Comparison of ENCODE assay signal across 7 mouse cellular contexts in the genomic region with DNA sequence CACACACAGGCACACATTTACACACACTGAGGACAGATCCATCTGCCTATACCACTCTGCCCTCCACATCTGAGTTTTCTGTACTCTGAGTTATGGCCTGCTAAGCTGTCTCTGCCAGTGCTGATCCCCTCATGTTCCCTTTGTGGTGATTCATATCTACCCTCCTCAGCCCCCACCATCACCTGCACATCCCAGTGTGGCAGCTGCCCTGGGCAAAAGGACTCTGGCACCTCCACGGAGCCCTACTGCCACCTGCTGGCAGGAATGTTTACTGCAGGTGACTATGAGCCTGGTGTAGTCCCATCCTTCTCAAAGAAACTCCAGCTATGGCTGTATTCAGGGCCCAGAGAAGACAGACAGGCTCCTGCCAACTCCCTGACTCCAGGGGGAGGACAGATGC. TPM values are rescaled to one million over a fixed set of nuclear protein-coding genes. Genes with fewer than 3 reads are reported as not detected.
DNase-seq lines count a peak whose midpoint lies in the region; ATAC-seq and TF ChIP-seq lines count a peak whose summit lies in the region.

No protein-coding gene starts in this region.

- no peak overlapping the region for H3K4me3 ChIP-seq in intestine, postnatal 0 days (ENCODE audit: low read depth, low read length)
- H3K4me3 ChIP-seq in midbrain, embryonic 15.5 days = no peak overlapping the region

- TF ChIP-seq CTCF in intestine, postnatal 0 days (IDR thresholded peaks at IDR 0.05; ENCODE audit: low read depth) = peak; percentile 97

- H3K4me1 ChIP-seq in intestine, postnatal 0 days (replicated peaks; ENCODE audit: control insufficient read depth, insufficient read depth, low read length) = 0 out of 2 replicates have a peak, but pooled peaks cover 2% of the 10 kb centered on the region
- H3K4me1 ChIP-seq in midbrain, embryonic 15.5 days = peaks cover 10% of the 10 kb centered on the region; the same call in 1 of the 2 replicates

- H3K4me2 ChIP-seq in intestine, postnatal 0 days (replicated peaks; ENCODE audit: low read depth) = no peak overlapping the region
- H3K4me2 ChIP-seq in midbrain, embryonic 15.5 days = no peak overlapping the region

- H3K9ac ChIP-seq in intestine, postnatal 0 days (ENCODE audit: low read depth, low read length) = no peak overlapping the region
- H3K9ac ChIP-seq in midbrain, embryonic 15.5 days = no peak overlapping the region

- no peak overlapping the region for H3K27ac ChIP-seq in intestine, postnatal 0 days (ENCODE audit: low read depth, low read length)
- no peak overlapping the region for H3K27ac ChIP-seq in midbrain, embryonic 15.5 days

- ATAC-seq in intestine, postnatal 0 days = peak; percentile 65
- peak; percentile 48 for ATAC-seq in midbrain, embryonic 15.5 days (replicated peaks)

- WGBS in intestine, postnatal 0 days = 6% methylated on average over 1 of the region's 1 CpGs
- 0% methylated on average over 1 of the region's 1 CpGs for WGBS in midbrain, embryonic 15.5 days

- intact Hi-C loops in gastrocnemius, postnatal 36 days (cut with DNase I) = no loop called here
- intact Hi-C loops in left cerebral cortex, postnatal 36 days (cut with DNase I) = loop anchor here (5.0 to 10.0 kb wide), 2 partner anchors 438 to 845 kb away; no protein-coding TSS in a partner anchor

- no peaks in the 10 kb centered on the region for H3K9me3 ChIP-seq in intestine, postnatal 0 days (ENCODE audit: control insufficient read depth)
- no peaks in the 10 kb centered on the region for H3K9me3 ChIP-seq in midbrain, embryonic 15.5 days

- H3K27me3 ChIP-seq in intestine, postnatal 0 days (replicated peaks; ENCODE audit: control insufficient read depth, insufficient read depth, low read length) = no peaks in the 10 kb centered on the region
- H3K27me3 ChIP-seq in midbrain, embryonic 15.5 days (replicated peaks) = no peaks in the 10 kb centered on the region

- DNase-seq in adrenal gland, adult 8-10 months = peak; percentile 62
- peak; percentile 71 for DNase-seq in embryo, embryonic 11.5 days (ENCODE audit: low read depth, low spot score)
- DNase-seq in gastrocnemius, postnatal 36 days = peak; percentile 76 to 85
- peak; percentile 86 to 90 for DNase-seq in left cerebral cortex, postnatal 36 days (ENCODE audit: low spot score in 2 of 2)
- peak; percentile 35 to 81 for DNase-seq in spleen, adult 18-20 months

- no peaks in the 10 kb centered on the region; the same call in 1 of the 2 replicates for H3K36me3 ChIP-seq in intestine, postnatal 0 days (ENCODE audit: control insufficient read depth, insufficient read depth)
- no peaks in the 10 kb centered on the region for H3K36me3 ChIP-seq in midbrain, embryonic 15.5 days (replicated peaks)

RNA-seq across cellular contexts. Expression of a gene that starts 7.1 kb away (rescaled TPM):
- 10 to 100 TPM in 1 of 4 experiments, 1 to 10 TPM in 3; 5.8 to 11.6 (median 8.2) TPM for total RNA-seq in adrenal gland, adult 8-10 months (2022)
- 1 to 10 TPM; 1.3 TPM for total RNA-seq in gastrocnemius, postnatal 36 days (2021)
- 1.2 and 1.3 TPM in 2 replicates for polyA plus RNA-seq in intestine, postnatal 0 days (2015; fragmentation: Nextera tagmentation; extraction: Ambion mirVana)
- 10 to 100 TPM; 14.7 to 21.2 TPM for total RNA-seq in left cerebral cortex, postnatal 36 days (2021)
- polyA plus RNA-seq in midbrain, embryonic 15.5 days (2015; fragmentation: Nextera tagmentation; extraction: Ambion mirVana) = 5.2 and 5.3 TPM in 2 replicates

RNA-seq across cellular contexts. Expression of a gene that starts 41.5 kb away (rescaled TPM):
- 1 to 10 TPM in 2 of 4 experiments, under 1 TPM in 2; 0.67 to 1.3 (median 0.98) TPM for total RNA-seq in adrenal gland, adult 8-10 months (2022)
- not detected for total RNA-seq in gastrocnemius, postnatal 36 days (2021)
- 16.5 and 19.2 TPM in 2 replicates for polyA plus RNA-seq in intestine, postnatal 0 days (2015; fragmentation: Nextera tagmentation; extraction: Ambion mirVana)
- 1 to 10 TPM in 1 of 2 experiments, under 1 TPM in 1; 0.72 to 1.1 TPM for total RNA-seq in left cerebral cortex, postnatal 36 days (2021)
- polyA plus RNA-seq in midbrain, embryonic 15.5 days (2015; fragmentation: Nextera tagmentation; extraction: Ambion mirVana) = 1.8 and 2.9 TPM in 2 replicates

RNA-seq across cellular contexts. Expression of a gene that starts 58.5 kb away (rescaled TPM):
- total RNA-seq in adrenal gland, adult 8-10 months (2022) = under 1 TPM; 0.31 to 0.52 (median 0.39) TPM
- under 1 TPM in 1 of 2 experiments, not detected in 1; 0.08 TPM for total RNA-seq in gastrocnemius, postnatal 36 days (2021)
- 0.07 and 0.14 TPM in 2 replicates for polyA plus RNA-seq in intestine, postnatal 0 days (2015; fragmentation: Nextera tagmentation; extraction: Ambion mirVana)
- total RNA-seq in left cerebral cortex, postnatal 36 days (2021) = 100 to 1,000 TPM; 253 to 276 TPM
- polyA plus RNA-seq in midbrain, embryonic 15.5 days (2015; fragmentation: Nextera tagmentation; extraction: Ambion mirVana) = 12.7 and 14.8 TPM in 2 replicates

Comparison
In these comparisons a context has a peak if more than half of its experiments do, and no peak if none do; other contexts are left out.
1. RNA of a gene that starts 58.5 kb away (total RNA-seq): 253 to 276 TPM in left cerebral cortex, postnatal 36 days; 0.31 to 0.52 TPM in adrenal gland, adult 8-10 months and 0.08 TPM in gastrocnemius, postnatal 36 days; every median in the first group is over 100 times any median in the second.
2. Peak in every context shown above with its lines, with median percentiles within 50 percentile points of each other: DNase-seq.